Mouse (Mus musculus) hindbrain, embryonic 12.5 days (tissue): ENCODE measurements around the gene Sema4c. TPM values are rescaled to one million over a fixed set of nuclear protein-coding genes. Genes with fewer than 3 reads are reported as not detected.

Source experiments
- ATAC-seq: fragments of 200-750 bp; cut with Nextera tagmentation; 2 replicates; pipeline ENCODE4 v1.8.0; 2017; ENCODE audit warnings: moderate TSS enrichment; ENCODE audit not compliant: low FRiP score
- H3K27ac ChIP-seq: fragments of 300-500 bp; sonication (generic); 2 replicates; pipeline ENCODE4 v1.5.1; 2016; ENCODE audit warnings: mild to moderate bottlenecking
- H3K27me3 ChIP-seq: fragments of 300-500 bp; sonication (generic); 2 replicates; pipeline ENCODE4 v1.6.1; 2016; ENCODE audit warnings: mild to moderate bottlenecking
- H3K36me3 ChIP-seq: fragments of 300-500 bp; sonication (generic); 2 replicates; pipeline ENCODE4 v1.6.1; 2016; ENCODE audit warnings: mild to moderate bottlenecking
- H3K4me1 ChIP-seq: fragments of 300-500 bp; sonication (generic); 2 replicates; pipeline ENCODE4 v1.6.1; 2016
- H3K4me2 ChIP-seq: fragments of 300-500 bp; sonication (generic); replicated peaks from 2 replicates; pipeline ENCODE4 v1.6.1; 2016; ENCODE audit warnings: mild to moderate bottlenecking
- H3K4me3 ChIP-seq: fragments of 300-500 bp; sonication (generic); 2 replicates; pipeline ENCODE4 v1.5.1; 2016; ENCODE audit warnings: mild to moderate bottlenecking
- H3K9ac ChIP-seq: fragments of 300-500 bp; sonication (generic); 2 replicates; pipeline ENCODE4 v1.6.1; 2016; ENCODE audit warnings: mild to moderate bottlenecking, moderate library complexity
- H3K9me3 ChIP-seq: fragments of 300-500 bp; sonication (generic); replicated peaks from 2 replicates; pipeline ENCODE4 v1.6.1; 2016; ENCODE audit warnings: mild to moderate bottlenecking
- WGBS: fragments of 180-500 bp; shearing (Covaris S2); methylation state at CpG from one replicate; pipeline ENCODE4 v1.1.7; 2016; 5-methylcytosine and 5-hydroxymethylcytosine counted together
- polyA plus RNA-seq: library from polyadenylated mRNA; unstranded; fragments of >200 nt; fragmentation: Nextera tagmentation; extraction: Ambion mirVana; gene quantifications from 2 replicates; pipeline ENCODE4 v1.2.1, GENCODE M21; 2016

The Sema4c gene
- polyA plus RNA-seq, 1 experiment from 2014 or later = 35.6 TPM

DNA sequence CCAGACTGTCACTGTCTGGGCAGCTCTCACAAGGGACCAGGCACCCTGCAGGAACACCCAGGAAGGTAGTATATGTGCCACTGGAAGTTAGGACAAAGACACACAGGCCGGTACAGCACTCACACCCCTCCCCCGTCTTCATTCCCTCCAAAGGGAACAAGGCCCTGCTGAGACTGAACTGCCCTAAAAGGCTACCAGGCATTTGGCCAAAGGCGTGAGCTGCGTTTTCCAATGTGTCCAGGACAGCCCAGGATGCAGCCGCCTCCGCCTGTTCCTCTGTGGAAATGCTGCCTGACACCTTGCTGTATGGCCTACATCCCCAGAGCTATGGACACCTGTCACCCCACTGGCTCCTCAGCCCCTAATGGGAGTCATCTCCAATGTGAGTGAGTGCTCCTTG is 31.3 kb upstream of the Sema4c start:
- Histone ChIP-seq H3K27ac (0 out of 2 replicates have a peak overlapping the region, but pooled peaks have one; percentile 13), H3K4me3 (no peak overlapping the region), H3K4me2 (no peak overlapping the region), H3K9ac (no peak overlapping the region), H3K9me3 (no peaks in the 10 kb centered on the region), H3K4me1 (peaks cover 24% of the 10 kb centered on the region), H3K36me3 (no peaks in the 10 kb centered on the region), H3K27me3 (no peaks in the 10 kb centered on the region; the same call in 1 of the 2 replicates)
- 43% methylated on average over 6 of the region's 6 CpGs for WGBS
- no peak for ATAC-seq

DNA sequence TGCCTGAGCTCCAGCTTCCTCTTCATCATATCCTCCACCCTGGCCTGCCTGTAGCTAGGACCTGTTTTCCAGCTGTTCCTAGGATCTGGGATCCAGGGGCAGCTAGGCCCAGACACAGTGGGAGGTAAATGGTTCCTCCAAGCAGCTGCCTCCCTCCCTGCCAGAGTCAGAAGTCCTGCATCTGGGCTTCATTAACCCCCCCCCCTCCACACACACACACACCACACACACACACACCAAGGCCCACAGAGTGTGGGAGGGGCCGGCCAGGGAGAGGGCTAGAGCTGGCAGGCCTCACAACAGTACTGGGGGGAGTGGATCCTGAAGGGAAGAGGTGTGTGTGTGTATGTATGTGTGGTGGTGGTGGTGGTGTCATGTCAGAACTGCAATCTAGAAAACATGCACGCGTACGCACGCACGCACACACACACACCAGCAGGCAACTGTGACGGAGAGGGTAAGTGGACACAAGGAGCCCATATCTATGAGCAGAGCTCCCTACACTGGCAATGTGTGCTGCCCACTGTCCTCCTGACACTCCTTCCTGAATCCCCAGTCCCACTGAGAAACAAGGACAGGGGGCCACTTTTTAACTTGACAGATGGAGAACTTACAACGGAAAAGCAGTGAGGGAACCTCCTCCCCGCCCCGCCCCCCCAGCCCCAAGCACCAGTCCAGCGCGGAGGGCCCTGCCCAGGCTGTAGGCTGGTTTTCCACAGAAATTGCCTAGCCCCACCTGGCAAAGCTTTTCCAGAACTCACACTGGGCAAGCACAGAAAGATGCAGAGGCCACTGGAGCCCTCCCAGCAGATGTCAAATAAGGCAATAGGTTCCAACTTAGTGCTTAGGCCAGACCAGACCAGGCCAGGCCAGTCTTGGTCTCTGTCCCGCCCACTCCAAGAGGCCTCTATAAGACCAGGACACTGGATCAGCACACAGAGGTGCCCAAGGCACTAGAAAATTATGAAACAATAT is 30.6 kb upstream of the Sema4c start:
- 52% methylated on average over 13 of the region's 13 CpGs for WGBS
- Histone ChIP-seq H3K4me2 (no peak overlapping the region), H3K9me3 (no peaks in the 10 kb centered on the region), H3K4me3 (no peak overlapping the region), H3K27me3 (peaks cover 7% of the 10 kb centered on the region; the same call in 1 of the 2 replicates), H3K4me1 (peaks cover 25% of the 10 kb centered on the region), H3K36me3 (no peaks in the 10 kb centered on the region), H3K27ac (peak overlapping the region; percentile 13; the same call in 1 of the 2 replicates), H3K9ac (peak overlapping the region; percentile 24; the same call in 1 of the 2 replicates)
- ATAC-seq = 0 out of 2 replicates have a peak, but pooled peaks have one; percentile 53

DNA sequence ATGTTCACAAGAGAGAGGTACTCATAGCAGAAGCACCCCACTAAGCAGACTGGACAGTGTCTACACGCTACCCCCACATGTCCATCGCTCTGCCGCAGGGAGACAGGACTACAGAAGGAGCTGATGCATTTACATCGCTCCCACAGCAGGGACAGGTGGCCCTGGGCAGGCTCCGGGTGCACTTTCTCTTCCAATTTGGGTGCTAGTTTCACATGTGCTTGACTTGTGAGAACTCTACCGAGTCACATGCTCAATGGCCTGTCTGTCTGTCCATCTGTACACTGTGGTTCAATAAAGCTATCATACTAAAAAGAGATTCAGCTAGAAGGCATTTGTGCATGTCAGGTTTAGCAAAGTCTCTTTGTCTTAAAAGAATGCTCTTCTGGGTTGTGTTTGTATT is 29.7 kb upstream of the Sema4c start:
- H3K9ac ChIP-seq = no peak overlapping the region
- H3K4me1 ChIP-seq = peaks cover 25% of the 10 kb centered on the region
- WGBS = 91% methylated on average over 6 of the region's 6 CpGs
- H3K9me3 ChIP-seq = no peaks in the 10 kb centered on the region
- H3K4me2 ChIP-seq = no peak overlapping the region
- peaks cover 14% of the 10 kb centered on the region for H3K27me3 ChIP-seq
- H3K4me3 ChIP-seq = no peak overlapping the region
- ATAC-seq = no peak
- H3K27ac ChIP-seq = no peak overlapping the region
- H3K36me3 ChIP-seq = no peaks in the 10 kb centered on the region

DNA sequence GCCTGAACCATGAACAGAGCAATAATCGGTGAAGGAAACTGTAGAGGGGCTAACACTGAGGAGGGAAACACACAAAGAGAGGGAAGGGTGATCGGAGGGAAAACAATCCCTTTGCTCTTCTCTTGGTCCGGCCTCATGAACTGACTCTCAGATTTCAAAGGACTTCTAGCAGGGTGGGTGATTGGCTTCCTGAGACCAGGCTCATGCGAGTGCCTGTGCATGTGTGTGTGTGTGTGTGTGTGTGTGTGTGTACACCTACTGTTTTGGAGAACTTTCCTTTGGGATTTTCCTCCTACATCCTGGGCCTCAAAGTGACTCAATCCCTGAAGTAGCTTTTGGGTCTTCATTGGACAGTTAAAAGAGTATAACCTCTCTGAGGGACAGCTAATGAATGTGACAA is 28.1 kb upstream of the Sema4c start:
- no peak overlapping the region for H3K9ac ChIP-seq
- 38% methylated on average over 4 of the region's 4 CpGs for WGBS

DNA sequence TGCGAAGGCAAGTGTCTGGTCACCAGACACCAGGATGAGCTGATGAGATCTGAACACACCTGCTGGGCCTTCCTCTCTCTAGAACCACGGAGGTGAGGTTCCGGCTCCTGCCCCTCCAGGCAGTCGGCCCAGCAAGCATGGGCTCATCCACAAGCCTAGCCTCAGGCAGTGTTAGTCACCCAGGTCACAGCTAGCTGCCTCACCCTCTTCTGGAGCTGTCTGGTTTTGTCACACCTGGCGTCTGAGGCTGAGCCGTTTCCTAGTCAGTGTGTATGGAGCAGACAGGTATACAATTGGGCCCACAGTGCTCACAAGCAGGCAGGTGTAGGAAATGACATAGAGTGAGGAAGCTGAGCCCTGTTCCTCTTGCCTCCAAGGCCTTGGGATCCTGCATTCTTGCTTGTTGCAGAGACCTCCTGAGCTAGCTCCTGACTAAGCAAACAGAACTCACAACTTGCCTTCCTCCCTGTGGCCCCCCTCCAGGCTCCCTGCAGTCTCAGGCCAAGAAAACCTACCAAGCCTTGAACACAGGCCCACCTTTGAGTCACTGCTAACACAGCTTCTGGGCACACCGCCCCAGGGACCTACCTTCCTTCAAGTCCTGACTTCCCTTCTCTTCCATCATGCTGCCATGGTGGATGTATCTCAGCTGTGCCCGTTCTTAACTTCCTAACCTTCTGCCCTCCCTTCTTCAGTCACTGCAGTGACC is 25.4 kb upstream of the Sema4c start:
- Histone ChIP-seq H3K9ac (no peak overlapping the region), H3K4me3 (no peak overlapping the region), H3K9me3 (no peaks in the 10 kb centered on the region), H3K4me2 (no peak overlapping the region), H3K4me1 (peaks cover 26% of the 10 kb centered on the region), H3K27me3 (peaks cover 17% of the 10 kb centered on the region), H3K36me3 (no peaks in the 10 kb centered on the region), H3K27ac (no peak overlapping the region)
- 81% methylated on average over 8 of the region's 8 CpGs for WGBS
- ATAC-seq = no peak

More for the DNA sequence above, 28.1 kb upstream of the Sema4c start:
- Histone ChIP-seq H3K27me3 (peaks cover 17% of the 10 kb centered on the region), H3K9me3 (no peaks in the 10 kb centered on the region), H3K4me2 (no peak overlapping the region), H3K27ac (no peak overlapping the region), H3K36me3 (no peaks in the 10 kb centered on the region), H3K4me1 (peaks cover 27% of the 10 kb centered on the region), H3K4me3 (no peak overlapping the region)
- no peak for ATAC-seq

DNA sequence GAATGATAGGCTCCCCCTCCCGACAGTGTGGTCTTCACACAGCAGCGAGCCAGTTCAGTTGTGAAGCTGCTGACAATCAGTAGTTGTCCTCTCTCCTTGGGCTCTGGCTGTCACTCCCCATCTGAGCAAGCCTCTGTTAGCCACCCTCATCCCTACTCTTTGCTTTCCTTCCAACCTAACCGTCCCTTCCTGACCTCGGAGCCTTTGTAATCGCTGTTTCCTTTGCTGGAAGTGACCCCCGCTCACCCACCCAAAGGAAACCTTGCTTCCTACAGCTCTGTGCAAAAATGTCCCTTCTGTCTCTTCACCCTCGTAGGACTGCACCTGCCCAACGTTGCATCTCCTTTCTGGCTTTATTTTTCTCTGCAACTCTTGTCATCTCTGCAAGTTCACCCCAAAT is 24.1 kb upstream of the Sema4c start:
- no peak for ATAC-seq
- H3K27ac ChIP-seq = no peak overlapping the region
- peaks cover 27% of the 10 kb centered on the region for H3K27me3 ChIP-seq
- no peak overlapping the region for H3K4me2 ChIP-seq
- H3K4me3 ChIP-seq = no peak overlapping the region
- peaks cover 21% of the 10 kb centered on the region for H3K4me1 ChIP-seq
- WGBS = 72% methylated on average over 8 of the region's 8 CpGs
- no peaks in the 10 kb centered on the region for H3K36me3 ChIP-seq
- H3K9ac ChIP-seq = no peak overlapping the region
- H3K9me3 ChIP-seq = no peaks in the 10 kb centered on the region

DNA sequence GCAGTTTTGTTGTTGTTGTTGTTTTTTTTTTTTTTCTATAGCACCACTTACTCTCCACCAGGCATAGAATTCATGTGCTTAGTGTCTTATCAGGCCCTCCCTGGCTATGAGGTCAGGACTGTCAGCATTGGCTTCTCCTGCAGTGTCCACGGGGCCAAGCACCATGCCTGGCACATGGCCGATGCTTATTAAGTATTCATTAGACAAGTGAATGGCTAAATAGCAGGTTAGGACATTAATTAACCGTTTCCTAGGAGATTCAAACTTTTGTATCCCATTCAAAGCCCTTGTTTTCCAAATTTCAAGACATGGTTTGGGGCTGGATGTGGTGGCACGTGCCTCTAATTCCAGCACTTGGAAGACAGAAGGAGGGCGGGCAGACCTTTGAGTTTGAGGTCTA is 23.1 kb upstream of the Sema4c start:
- no peak overlapping the region; the same call in 1 of the 2 replicates for H3K27ac ChIP-seq
- H3K4me2 ChIP-seq = no peak overlapping the region
- no peak overlapping the region for H3K4me3 ChIP-seq
- 54% methylated on average over 5 of the region's 5 CpGs for WGBS
- peaks cover 30% of the 10 kb centered on the region for H3K27me3 ChIP-seq
- H3K9me3 ChIP-seq = no peaks in the 10 kb centered on the region
- H3K4me1 ChIP-seq = peaks cover 25% of the 10 kb centered on the region
- ATAC-seq = no peak
- H3K9ac ChIP-seq = no peak overlapping the region
- no peaks in the 10 kb centered on the region for H3K36me3 ChIP-seq

DNA sequence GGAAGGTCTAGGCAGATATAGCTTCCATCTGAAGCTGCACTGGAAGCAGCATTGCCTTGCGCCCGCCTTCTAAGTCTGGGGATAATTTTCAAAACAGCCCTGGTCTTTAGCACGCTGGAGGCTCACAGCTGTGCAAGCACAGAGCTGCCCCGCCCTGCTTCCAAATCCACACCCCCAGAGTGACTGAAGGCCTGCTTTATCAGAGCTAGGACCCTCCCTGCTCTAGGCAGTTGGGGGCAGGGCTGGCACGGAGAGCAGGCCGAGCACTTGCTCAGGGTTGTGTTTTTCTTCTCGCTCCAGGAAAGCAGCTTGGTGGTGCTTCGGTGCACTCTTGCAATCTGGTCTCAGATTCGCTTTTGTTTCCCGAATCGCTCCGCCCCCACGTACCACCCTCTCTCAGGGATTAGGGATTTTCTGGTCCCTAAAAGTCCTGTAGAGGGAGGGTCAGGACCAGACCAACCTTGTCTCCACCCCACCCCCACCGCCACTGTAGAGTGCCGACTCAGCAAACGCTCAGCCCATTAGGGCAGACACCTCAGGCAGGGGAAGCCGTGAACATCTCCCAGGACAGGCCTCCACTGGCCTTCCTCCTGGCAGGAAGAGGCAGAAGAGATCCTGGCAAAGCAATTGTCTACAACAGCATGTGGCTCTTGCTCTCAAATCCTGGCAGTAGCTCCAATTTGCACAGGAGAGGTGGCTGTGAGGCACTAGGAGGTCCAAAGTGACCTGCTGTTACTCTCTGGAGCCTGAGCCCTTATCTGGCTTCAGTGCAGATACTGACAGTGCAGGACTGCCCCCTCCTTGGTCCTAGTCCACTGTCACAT is 22.4 kb upstream of the Sema4c start:
- WGBS = 2% methylated on average over 17 of the region's 17 CpGs
- peak overlapping the region; percentile 10; the same call in 1 of the 2 replicates for H3K4me3 ChIP-seq
- peaks cover 30% of the 10 kb centered on the region for H3K27me3 ChIP-seq

DNA sequence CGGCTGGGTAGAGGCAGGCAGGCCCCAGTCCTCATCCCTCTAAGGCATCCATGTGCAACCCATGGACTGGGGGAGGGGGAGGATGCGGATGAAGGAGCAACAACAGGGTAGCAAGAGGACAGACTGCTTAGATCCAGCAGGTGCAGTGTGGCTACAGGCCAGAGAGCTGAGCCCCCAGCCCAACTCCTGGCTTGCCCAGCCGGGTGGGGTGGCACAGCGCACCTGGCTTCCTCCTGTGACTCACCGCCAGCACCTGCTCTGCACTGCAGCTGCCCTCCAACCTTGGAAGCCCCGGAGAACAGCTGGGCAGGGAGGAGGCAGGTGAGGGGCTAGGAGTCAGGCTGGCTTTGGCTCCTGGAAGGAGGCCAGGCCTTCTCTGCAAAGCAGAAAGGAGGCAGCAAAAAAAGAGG is 21.8 kb upstream of the Sema4c start:
- peak overlapping the region; percentile 89 for H3K27ac ChIP-seq
- H3K4me3 ChIP-seq = peak overlapping the region; percentile 10; the same call in 1 of the 2 replicates
- no peaks in the 10 kb centered on the region for H3K36me3 ChIP-seq
- peak; percentile 46 for ATAC-seq
- peak overlapping the region; percentile 41 for H3K4me2 ChIP-seq
- peaks cover 25% of the 10 kb centered on the region for H3K4me1 ChIP-seq
- H3K9ac ChIP-seq = peak overlapping the region; percentile 41
- H3K9me3 ChIP-seq = no peaks in the 10 kb centered on the region
- peaks cover 30% of the 10 kb centered on the region for H3K27me3 ChIP-seq
- WGBS = 18% methylated on average over 6 of the region's 6 CpGs

More for the DNA sequence above, 22.4 kb upstream of the Sema4c start:
- peak; percentile 87 for ATAC-seq
- H3K36me3 ChIP-seq = no peaks in the 10 kb centered on the region
- peak overlapping the region; percentile 41; the same call in 1 of the 2 replicates for H3K9ac ChIP-seq
- no peaks in the 10 kb centered on the region for H3K9me3 ChIP-seq
- H3K4me1 ChIP-seq = peaks cover 25% of the 10 kb centered on the region
- peak overlapping the region; percentile 89 for H3K27ac ChIP-seq
- H3K4me2 ChIP-seq = peak overlapping the region; percentile 41

DNA sequence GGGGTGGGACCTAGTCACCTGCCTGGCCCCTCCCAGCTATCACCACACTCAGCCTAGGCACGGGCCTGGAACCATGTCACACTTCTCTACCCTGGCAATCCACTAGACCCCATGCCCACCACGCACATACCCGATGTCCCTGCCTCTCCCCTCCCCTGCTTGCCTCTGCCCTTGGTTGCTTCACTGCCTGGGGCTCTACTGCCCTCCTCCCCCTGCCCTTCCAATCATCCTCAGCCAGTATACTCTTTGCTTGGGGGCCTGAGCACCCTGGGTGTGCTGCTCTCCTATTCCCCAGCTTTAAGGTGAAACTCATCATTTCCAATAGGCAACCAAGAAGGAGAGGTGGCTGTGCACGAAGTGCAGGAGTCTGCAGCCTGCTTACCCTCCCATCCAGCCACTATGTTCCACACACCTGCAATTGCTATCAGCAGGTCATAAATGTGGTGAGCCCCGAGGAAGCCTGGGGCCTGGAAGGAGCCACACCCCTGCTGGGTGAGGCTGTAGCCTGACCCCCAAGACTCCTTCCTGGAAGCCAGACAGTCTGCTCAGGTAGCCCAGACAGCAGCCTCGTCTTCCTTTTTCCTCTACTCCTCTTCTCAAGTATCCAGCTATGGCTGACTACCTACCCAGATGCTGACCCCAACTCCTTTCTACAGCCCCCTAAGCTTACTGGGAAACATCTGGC is 19.0 kb upstream of the Sema4c start:
- no peak overlapping the region for H3K4me3 ChIP-seq
- H3K27me3 ChIP-seq = peaks cover 15% of the 10 kb centered on the region
- no peak for ATAC-seq
- H3K9me3 ChIP-seq = no peaks in the 10 kb centered on the region
- H3K36me3 ChIP-seq = no peaks in the 10 kb centered on the region
- no peak overlapping the region for H3K27ac ChIP-seq
- H3K9ac ChIP-seq = no peak overlapping the region
- H3K4me1 ChIP-seq = peaks cover 32% of the 10 kb centered on the region
- WGBS = 75% methylated on average over 6 of the region's 6 CpGs
- H3K4me2 ChIP-seq = no peak overlapping the region

DNA sequence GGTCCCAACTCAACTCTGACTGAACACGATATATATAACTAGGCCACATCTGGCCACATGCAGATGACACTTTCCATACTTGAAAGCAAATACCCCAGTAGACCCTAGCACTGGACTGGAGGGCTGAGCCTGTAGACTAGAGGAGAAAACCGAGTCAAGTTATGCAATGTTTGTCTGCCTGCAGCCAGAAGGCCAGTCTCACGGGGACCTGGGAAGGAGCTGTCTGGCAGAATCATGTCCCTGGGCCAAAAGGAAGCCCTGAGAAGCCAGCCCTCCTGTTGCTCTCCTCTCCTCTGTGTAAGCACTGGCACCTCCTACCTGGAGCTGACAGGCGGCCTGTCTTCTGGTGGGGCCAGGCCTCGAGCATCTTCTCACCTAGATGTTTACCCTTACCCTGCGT is 17.2 kb upstream of the Sema4c start:
- no peak overlapping the region for H3K27ac ChIP-seq
- no peaks in the 10 kb centered on the region for H3K36me3 ChIP-seq
- no peak overlapping the region for H3K4me2 ChIP-seq
- no peaks in the 10 kb centered on the region for H3K9me3 ChIP-seq
- H3K4me3 ChIP-seq = no peak overlapping the region
- H3K27me3 ChIP-seq = peaks cover 13% of the 10 kb centered on the region
- H3K4me1 ChIP-seq = peaks cover 20% of the 10 kb centered on the region
- no peak overlapping the region for H3K9ac ChIP-seq
- ATAC-seq = no peak
- WGBS = 62% methylated on average over 6 of the region's 6 CpGs
